Mouse (Mus musculus) left cerebral cortex, postnatal 10 days (tissue): Measurements from ENCODE around the gene Enah. TPM values are rescaled to one million over a fixed set of nuclear protein-coding genes. Genes with fewer than 3 reads are reported as not detected.

Experiments used
- DNase-seq, 2 experiments: peaks; one replicate each; pipeline ENCODE4 v3.0.0; 2021 to 2022; ENCODE audit warnings: low spot score in 2 of 2, mixed read lengths in 1 of 2; ENCODE audit errors: extremely low spot score in 1 of 2
- intact Hi-C: fragments of 180-260 bp; cut with DNase I; formaldehyde crosslinking; loops from one replicate; pipeline ENCODE4 v1.15.1; 2025
- total RNA-seq, 2 experiments: library from RNA; stranded (reverse); gene quantifications; 2 replicates each; pipeline ENCODE4 v1.2.3; 2021

Enah gene
- total RNA-seq = 100 to 1,000 TPM; 139 to 152 TPM

DNA sequence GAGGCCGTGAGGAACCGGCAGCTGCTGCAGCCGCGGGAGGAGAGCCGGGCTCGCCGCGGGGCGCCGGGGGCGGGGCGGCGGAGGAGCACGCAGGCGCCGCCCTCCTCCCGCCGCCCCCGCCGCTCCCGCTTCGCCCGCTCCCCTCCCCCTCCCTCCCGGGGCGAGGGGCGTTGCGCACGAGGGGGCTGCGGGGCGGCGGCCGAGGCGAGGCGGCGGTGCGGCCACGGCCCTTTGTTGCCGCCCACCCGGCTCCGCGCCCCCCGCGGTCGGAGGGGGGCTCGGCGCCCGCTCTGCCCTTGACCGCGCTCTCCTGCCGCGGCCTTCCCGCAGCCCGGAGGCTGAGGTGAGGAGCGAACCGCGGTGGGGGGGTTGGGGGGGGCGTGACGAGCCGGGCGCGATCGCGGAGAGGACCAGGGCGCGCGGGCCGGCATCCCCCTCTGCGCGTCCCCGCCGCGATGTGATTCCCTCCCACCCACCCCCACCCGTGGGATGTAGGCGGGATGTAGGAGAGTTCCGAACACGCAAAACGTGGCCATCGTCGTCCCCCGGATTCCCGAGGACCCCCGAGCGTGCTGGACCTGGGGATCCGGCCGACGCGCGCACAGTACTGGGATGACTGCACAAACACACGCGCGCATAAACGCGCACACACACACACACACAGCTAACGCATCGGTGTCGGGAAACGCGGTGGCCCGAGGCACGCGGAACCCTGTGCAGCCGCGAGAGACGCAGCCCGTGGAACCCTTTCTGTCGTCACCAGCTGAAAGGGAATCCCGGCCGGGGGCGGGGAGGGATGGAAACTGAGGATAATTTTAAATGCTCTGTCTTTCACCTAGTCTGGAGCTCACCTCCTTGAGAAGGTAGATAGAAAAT, at the start of gene Enah:
Gene Enah (minus strand): TSS at position 65 of the 876 bp plus-strand sequence.
- intact Hi-C loops = loop anchor here (2.0 to 10.0 kb wide), 4 partner anchors 65 to 123 kb away; no protein-coding TSS in a partner anchor
- peak; percentile 66 to 88 for DNase-seq

DNA sequence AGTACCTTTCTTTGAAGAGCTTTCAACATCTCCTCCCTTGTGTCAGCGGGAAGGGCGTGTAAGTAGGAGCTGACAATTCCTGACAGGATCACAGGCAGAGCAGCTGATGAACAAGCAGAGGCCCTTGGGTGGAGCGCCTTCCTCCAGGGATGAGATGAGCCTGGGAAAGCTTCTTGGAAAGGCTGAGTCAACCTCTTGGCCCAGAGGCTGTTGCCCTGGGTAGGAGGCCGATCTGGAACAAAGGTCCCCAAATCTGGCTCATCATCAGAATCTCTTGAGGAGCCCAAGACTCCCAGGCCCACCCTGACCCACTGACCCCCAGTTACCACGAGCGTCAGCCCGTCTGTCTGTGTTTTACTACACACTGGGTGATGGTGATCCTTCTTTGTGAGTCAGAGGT, 48.3 kb upstream of the Enah start:
- DNase-seq = no peak
- intact Hi-C loops = no loop called here

DNA sequence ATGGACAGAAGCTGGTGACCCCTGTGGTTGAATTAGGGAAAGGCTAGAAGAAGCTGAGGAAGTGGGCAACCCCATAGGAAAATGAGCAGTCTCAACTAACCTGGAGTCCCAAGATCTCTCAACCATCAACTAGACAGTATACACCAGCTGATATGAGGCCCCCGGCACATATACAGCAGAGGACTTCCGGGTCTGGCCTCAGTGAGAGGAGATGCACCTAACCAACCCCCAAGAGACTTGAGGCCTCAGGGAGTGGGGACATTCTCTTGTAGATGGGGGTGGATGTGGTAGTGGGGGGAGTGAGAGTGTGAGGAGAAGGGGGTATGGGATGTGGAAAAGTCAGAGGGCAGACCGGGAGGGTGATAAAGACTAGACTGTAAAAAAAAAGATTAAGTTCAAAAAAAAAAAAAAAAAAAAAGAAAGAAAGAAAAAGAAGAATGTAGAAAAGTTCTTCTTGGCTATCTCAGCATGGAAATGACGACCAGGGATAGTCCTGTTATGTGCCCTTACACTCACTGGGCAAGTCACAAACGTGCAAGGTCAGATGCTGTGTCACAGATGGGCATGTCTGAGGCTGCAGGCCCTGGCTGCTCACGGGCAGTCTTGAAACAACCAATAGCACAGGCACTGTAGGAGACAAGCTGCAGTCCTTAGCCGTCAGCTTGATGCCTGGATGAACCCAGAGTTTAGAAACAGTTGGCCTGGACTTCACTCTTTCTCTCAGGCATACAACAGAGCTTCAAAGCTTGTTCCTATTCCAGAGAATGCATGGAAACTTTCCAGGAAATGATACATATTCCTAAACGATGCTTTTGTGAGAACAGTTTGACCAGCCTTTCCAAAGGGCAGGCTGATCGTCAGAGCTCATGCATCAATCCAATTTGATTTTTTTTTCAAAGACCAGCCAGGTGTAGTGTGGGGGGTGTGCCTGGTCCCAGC, 47.0 kb upstream of the Enah start:
- intact Hi-C loops = no loop called here
- no peak for DNase-seq

DNA sequence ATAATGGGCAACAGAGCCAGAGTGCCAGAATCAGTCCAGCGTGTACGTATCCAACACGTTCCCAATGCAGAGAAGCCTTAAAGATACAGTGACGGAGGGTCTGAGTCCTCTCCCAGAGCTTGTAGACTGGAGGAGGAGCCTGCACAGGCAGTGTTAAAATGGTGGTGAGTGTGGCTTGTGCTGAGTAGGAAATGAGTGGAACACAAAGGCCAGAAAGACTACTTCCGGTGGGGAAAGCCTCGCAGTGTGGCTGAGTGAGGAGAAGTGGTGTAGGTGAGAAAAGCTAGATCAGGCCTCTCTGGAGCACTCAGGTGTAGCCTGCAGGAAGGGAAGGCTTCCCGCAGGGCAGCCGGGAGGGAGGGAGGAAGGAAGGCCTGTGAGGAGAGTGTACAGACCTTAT, 43.9 kb upstream of the Enah start:
- no peak for DNase-seq
- intact Hi-C loops = no loop called here

DNA sequence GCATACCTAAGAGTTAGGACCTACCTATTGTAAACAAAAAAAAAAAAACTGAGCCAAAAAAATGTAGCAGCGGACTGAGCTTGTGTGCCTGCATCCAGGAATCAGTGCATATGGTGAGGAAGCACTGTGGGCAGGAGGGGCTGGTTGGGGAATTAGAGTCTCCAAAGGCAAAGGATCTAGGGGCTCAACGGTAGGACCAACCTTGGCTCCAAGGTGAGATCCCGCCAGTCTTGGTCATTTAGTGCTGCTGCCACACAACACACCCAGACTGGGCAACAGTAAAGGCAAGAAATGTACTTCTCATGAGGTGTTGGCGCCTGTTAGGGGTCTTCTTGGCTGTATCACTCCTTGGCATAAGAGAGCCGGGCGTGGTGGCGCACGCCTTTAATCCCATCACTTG, 43.0 kb upstream of the Enah start:
- DNase-seq = no peak
- intact Hi-C loops = no loop called here

DNA sequence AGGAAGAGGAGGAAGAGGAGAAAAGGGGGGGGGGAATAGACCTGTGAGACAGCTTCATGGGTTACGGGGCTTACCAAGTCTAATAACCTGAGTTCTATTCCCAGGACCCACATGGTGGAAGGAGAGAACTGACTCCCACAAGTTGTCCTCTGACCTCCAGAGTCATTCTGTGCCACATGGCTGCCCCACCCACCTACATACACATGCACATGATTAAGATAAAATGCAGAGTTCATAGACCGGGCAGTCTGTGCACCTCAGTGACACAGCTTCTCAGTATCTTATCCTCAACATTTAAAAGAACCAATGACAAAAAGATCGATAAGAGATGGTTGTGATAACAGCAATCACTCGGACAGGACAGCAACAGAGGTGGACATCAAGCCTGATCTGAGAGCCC, 41.4 kb upstream of the Enah start:
- intact Hi-C loops = no loop called here

DNA sequence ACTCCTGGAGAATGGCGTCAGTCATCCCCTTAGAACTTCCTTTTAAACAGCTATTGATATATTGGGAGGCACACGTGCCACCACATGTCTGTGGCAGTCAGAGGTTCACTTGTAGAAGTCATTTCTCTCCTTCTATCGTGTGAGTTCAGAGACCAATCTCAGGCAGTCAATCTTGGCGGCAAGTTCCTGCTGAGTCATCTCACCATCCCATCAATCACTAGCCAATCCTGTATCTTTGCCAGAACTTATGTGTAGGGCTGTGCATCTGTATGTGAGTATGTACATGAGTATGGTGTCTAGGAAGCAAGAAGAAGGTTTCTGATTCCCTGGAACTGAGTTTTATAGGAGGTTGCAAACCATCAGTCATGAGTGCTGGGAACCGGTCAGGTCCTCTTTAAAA, 40.0 kb upstream of the Enah start:
- no peak for DNase-seq
- intact Hi-C loops = no loop called here

More for the DNA sequence above, 41.4 kb upstream of the Enah start:
- no peak for DNase-seq

DNA sequence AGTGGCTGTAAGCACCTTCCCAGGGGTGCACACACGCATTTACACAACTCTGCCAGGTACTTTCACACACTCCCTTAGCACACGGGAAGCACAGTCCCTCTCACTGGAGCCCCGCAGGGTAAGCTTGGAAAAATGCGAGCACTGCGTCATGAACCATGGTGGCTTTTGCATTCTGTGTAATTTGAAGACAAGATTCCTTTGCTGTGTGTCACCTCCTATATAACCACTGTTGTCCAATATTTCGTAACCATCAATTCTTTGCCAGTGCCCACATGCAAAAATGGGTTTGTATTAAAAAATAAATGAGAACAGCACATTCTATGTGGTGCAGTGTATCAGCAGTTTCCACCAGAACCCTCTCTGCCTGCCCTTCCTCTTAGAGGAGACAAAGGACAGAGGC, 38.2 kb upstream of the Enah start:
- intact Hi-C loops = no loop called here
- no peak for DNase-seq

DNA sequence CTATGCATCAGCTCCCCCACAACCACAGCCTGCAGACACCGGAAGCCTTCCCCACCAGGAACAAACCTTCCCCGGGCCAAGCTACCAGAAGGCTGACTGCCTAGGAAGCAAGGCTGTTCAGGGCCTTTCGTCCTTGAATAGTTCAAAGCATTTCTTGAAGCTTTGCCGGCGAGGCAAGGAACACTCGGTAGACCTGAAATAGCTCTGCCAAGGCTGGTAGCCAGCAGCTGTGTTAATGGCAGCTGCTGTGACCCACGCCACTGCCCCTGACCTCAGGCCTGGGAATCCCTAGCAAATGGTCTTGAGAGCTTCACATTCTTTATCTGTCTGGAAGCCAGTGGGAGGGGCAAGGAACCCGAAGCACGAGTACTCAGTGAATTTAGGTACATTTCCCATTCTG, 35.3 kb upstream of the Enah start:
- DNase-seq = no peak
- intact Hi-C loops = no loop called here

DNA sequence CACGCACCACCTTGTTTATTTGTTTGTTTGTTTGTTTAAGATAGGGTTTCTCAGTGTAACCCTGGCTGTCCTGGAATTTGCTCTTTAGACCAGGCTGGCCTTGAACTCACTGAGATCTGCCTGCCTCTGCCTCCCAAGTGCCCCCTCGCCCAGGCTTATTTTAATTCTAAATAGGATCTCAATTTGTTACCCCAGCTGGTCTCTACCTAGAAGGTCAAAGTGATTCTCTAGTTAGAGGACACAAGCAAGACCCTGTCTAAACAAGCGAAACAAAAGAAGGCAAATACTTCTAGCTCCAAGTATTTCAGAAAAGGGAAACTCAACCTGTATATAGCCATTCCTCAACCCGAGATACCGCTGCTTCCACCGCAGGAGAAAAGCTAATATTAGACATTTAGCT, 34.9 kb upstream of the Enah start:
- intact Hi-C loops = no loop called here
- DNase-seq = no peak

DNA sequence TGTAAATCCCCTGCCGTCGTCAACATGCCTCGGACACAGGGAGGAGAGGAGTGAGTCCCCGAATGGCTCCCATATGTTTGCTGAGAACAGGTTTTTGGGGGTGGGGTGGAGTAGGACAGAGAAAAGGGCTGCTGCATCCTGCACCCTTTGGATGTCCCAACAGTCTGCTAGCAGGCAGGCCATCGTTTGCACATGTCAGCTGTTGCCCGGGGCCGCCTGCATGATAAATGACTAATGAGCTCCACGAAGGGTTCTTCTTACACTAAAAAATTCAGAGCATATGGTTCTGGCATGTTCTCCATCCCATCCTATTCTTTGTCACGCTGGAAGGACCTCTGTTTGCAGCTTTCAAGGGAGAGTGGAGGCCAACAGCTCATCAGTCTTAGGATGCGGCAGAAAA, 33.2 kb upstream of the Enah start:
- intact Hi-C loops = no loop called here
- DNase-seq = no peak

DNA sequence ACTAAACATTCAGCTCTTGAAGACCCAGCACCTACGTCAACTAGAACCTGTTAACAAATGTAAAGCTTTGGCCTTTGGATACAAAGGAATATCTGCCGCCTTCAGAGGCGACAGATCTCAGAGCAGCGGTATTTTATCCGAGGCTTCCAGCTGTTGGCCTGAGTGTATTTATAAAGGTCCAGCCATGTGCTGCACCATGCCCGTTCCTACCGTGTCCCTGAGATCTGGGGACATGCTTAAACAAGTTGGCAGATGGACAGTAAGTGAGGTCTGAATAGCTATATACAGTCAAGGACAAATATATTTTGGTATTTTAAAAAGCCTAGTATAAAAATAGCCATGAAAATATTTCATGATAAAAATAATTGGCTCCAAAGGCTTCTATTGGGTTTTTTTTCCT, 32.6 kb upstream of the Enah start:
- DNase-seq = no peak
- intact Hi-C loops = no loop called here

DNA sequence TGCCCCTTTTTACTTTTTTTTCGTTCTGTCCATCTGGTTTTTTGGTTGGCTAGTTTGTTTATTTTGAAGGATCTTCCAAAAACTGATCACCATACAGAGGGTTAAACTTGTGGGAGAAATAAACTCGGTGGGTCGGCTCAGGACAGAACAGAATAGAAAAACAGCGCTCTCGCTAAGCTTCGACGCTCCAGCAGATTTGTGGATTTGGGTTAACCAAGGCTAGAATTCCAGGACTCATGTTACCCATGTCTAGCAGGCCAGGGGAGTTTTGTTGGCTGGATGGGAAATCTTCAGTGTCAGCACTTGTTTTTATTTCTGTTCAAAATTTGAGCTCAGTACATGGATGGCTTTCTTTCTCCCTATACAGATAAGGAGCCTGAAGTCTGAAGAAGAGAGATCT, 30.0 kb upstream of the Enah start:
- intact Hi-C loops = no loop called here
- DNase-seq = no peak

DNA sequence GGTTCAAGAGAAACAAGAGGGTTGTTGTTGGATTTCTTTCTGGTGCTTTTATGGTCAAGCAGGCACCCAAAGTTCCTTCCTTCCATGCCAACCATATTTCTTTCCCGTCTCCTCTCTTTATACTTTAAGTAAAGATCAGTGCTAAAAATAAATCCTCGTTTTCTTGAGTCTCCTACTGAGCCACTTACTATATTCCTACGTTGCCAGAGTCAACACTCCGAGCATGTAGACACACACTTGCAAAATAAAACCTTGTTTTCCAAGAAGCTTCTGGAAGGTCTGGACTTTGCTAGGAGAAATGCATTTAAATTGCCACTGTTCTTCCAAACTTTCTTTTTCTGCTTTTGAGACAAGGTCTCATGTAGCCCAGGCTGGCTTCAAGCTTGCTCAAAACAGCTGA, 28.3 kb upstream of the Enah start:
- intact Hi-C loops = no loop called here
- no peak for DNase-seq

DNA sequence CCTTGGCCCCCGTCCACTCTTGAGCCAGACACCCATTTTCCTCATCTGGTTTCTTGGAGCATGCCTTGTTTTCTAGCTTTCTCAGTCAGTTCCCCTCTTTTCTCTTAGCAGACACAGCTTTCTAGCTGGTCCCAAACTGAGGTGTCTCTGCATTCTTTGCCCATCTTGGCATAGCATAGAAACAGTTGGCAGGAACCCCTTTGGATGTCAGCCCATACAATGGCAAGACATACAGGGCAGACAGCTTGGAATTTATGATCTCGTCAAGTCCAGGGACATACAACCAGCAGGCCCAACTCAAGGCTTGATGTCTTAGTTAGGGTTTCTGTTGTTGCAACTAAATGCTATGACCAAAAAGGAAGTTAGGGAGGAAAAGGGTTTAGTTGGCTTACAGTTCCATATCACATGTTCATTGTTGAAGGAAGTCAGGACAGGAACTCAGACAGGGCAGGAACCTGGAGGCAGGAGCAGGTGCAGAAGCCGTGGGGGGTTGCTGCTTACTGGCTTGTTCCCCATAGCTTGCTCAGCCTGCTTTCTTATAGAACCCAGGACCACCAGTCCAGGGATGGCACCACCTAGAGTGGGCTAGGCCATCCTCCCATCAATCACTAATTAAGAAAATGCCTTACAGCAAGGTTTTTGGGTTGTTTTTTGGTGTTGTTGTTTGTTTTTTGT, 27.4 kb upstream of the Enah start:
- intact Hi-C loops = no loop called here
- no peak for DNase-seq

DNA sequence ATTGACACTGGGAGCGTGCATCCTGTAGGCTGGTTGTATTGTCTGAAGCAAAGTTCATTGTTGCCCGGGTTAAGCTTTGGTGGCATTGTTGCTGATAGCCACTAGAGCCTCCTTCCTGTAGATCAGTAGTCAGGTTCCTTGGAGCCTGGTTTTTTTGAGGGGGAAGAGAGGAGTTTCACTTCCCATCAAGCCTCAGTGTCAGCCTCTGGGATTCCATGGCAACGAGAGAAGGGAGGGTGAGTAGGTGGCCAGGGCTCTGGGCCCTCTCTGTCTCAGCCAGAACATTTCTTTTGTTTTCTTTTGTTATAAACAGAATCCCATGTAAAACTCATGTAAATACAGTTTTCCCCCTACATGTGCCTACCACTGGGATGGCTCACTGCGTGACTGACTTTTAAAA, 25.4 kb upstream of the Enah start:
- DNase-seq = no peak
- intact Hi-C loops = no loop called here

DNA sequence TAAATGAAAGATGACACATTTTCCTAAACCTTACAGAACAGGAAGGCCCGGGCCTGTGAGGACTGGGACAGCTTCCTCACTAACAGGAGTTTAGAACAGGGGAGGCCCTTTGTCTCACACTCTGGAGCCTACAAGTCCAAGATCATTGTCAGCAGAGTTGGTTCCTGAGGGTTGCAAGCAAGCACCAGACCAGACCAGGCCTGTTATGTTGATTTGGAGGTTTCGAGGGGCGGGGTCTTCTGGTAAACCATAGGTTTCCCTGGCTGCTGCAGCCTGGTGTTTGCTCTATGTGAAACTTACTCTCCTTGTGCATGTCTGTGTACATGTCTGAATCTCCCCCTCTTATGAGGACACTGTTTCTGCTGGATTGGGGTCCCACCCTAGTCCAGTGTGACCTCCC, 20.7 kb upstream of the Enah start:
- no peak for DNase-seq
- intact Hi-C loops = no loop called here

DNA sequence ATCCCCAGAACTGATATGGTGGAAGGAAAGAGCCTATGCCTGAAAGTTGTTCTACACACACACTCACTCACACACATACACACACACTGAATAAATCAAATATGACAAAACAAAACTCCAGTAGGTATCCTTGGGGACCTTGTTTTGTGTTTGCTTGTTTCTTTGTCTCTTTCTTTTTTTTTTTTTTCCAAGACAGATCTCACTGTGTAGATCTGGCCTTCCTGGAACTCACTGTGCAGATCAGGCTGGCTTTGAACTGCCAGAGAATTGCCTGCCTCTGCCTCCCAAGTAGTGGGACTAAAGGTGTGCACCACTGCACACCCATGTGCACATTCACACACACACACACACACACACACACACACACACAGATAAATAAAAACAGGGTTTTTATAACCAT, 12.0 kb upstream of the Enah start:
- no peak for DNase-seq
- intact Hi-C loops = no loop called here

DNA sequence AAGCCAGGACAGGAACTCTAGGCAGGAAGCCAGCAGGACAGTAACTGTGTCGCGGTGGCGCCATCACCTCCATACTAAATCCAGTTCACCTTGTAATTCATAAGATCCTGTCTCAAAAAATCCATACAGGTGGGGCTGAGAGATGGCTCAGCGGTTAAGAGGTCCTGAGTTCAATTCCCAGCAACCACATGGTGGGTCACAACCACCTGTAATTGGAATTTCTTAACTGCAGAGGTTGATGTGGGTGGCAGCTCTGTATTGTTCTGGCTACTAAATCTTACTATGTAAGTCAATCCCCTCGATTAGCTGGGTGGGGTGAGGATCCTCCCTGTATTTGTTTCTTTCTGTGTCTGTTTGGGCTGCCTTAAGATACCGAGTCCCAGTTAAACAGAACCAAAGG, 11.3 kb upstream of the Enah start:
- intact Hi-C loops = no loop called here
- DNase-seq = no peak
